Mouse (Mus musculus) hindbrain, postnatal 0 days (tissue): ENCODE results near the gene Zdhhc19. TPM values are rescaled to one million over a fixed set of nuclear protein-coding genes. Genes with fewer than 3 reads are reported as not detected.
A peak's percentile ranks its signal among the peaks of the same experiment; 100 is the strongest.

Experiments used
- ATAC-seq: fragments of 200-750 bp; cut with Nextera tagmentation; 2 replicates; pipeline ENCODE4 v1.8.0; 2017; ENCODE audit warnings: mild to moderate bottlenecking, moderate TSS enrichment, moderate library complexity
- DNase-seq: peaks from one replicate; pipeline ENCODE4 v3.0.0-alpha.2; 2015; ENCODE audit warnings: low spot score
- H3K27ac ChIP-seq: fragments of 300-500 bp; sonication (generic); 2 replicates; pipeline ENCODE4 v1.5.1; 2014; ENCODE audit warnings: mild to moderate bottlenecking
- H3K27me3 ChIP-seq: fragments of 300-500 bp; sonication (generic); 2 replicates; pipeline ENCODE4 v1.6.1; 2014; ENCODE audit warnings: low read length, mixed read lengths; ENCODE audit not compliant: insufficient read depth
- H3K36me3 ChIP-seq: fragments of 300-500 bp; sonication (generic); 2 replicates; pipeline ENCODE4 v1.6.1; 2014; ENCODE audit warnings: low read length, mixed read lengths; ENCODE audit not compliant: insufficient read depth
- H3K4me1 ChIP-seq: fragments of 300-500 bp; sonication (generic); 2 replicates; pipeline ENCODE4 v1.6.1; 2014; ENCODE audit warnings: antibody characterized with exemption, low read length, mixed read lengths; ENCODE audit not compliant: insufficient read depth
- H3K4me2 ChIP-seq: fragments of 300-500 bp; sonication (generic); 2 replicates; pipeline ENCODE4 v1.6.1; 2014; ENCODE audit warnings: low read depth, mild to moderate bottlenecking, low read length, moderate library complexity, mixed read lengths
- H3K4me3 ChIP-seq: fragments of 300-500 bp; sonication (generic); 2 replicates; pipeline ENCODE4 v1.5.1; 2014; ENCODE audit warnings: low read length
- H3K9ac ChIP-seq: fragments of 300-500 bp; sonication (generic); replicated peaks from 2 replicates; pipeline ENCODE4 v1.6.1; 2014; ENCODE audit warnings: mild to moderate bottlenecking, low read length, moderate library complexity, mixed read lengths
- H3K9me3 ChIP-seq: fragments of 300-500 bp; sonication (generic); 2 replicates; pipeline ENCODE4 v1.6.1; 2016; ENCODE audit warnings: low read length, mixed read lengths
- CTCF ChIP-seq: IDR thresholded peaks from 2 replicates; pipeline ENCODE4 v1.5.1; 2016; ENCODE audit warnings: antibody characterized with exemption, control low read depth, low read depth
- WGBS: fragments of 180-500 bp; shearing (Covaris S2); extraction: QIAGEN DNeasy Blood & Tissue Kit; methylation state at CpG from one replicate; pipeline ENCODE4 v1.1.7; 2014; 5-methylcytosine and 5-hydroxymethylcytosine counted together
- polyA plus RNA-seq: library from polyadenylated mRNA; unstranded; fragments of >200 nt; fragmentation: Nextera tagmentation; extraction: Ambion mirVana; gene quantifications from 2 replicates; pipeline ENCODE4 v1.2.1, GENCODE M21; 2015
- total RNA-seq: library from RNA; depleted of rRNA; stranded (reverse); fragments of >200 nt; gene quantifications from 2 replicates; pipeline ENCODE4 v1.2.3, GENCODE M21; 2014

Gene Zdhhc19
- total and polyA plus RNA-seq, 2 experiments from 2014 or later, result 0.33 TPM; not detected in 1

DNA sequence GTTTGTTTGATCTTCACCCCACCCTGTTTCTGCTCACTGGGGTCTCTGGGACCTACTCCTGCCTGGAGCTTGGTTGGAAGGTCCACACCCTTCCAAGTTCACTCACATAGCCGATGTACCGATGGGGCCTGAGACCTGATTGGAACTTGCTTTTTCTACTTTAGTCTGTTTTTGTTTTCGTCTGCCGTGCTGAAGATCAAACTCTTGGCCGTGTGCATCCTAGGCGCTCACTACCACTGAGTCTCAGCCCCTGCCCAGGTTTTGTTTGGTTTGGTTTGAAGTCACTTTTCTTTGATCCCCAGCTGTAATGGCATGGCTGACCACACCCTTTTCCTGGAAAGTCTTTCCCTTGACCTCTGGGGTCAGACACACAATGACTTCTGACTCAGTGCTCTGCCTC, 17.3 kb downstream of the Zdhhc19 start:
- no peaks in the 10 kb centered on the region for H3K27me3 ChIP-seq
- WGBS, result 93% methylated on average over 6 of the region's 6 CpGs
- ATAC-seq, result no peak
- DNase-seq, result no peak
- H3K9me3 ChIP-seq, result no peaks in the 10 kb centered on the region
- no peak for TF ChIP-seq CTCF
- no peaks in the 10 kb centered on the region for H3K36me3 ChIP-seq
- H3K27ac ChIP-seq, result peak overlapping the region; percentile 32; the same call in 1 of the 2 replicates
- H3K4me3 ChIP-seq, result no peak overlapping the region
- H3K4me2 ChIP-seq, result no peak overlapping the region
- H3K4me1 ChIP-seq, result peaks cover 14% of the 10 kb centered on the region
- H3K9ac ChIP-seq, result no peak overlapping the region

- Histone ChIP-seq H3K27me3 (no peaks in the 10 kb centered on the region), H3K4me1 (peaks cover 14% of the 10 kb centered on the region), H3K4me2 (no peak overlapping the region), H3K9me3 (no peaks in the 10 kb centered on the region), H3K27ac (no peak overlapping the region), H3K36me3 (no peaks in the 10 kb centered on the region), H3K4me3 (no peak overlapping the region), H3K9ac (no peak overlapping the region)
- 95% methylated on average over 6 of the region's 6 CpGs for whole genome bisulfite sequencing
- TF ChIP-seq CTCF, result no peak
- ATAC-seq (no peak), DNase-seq (no peak)
Observed at GRCm38 (mm10) chr16:32513948-32514347, 17.9 kb downstream of the Zdhhc19 start.

- 8% methylated on average over 21 of the region's 21 CpGs for WGBS
- Histone ChIP-seq H3K4me2 (peak overlapping the region; percentile 47), H3K27me3 (no peaks in the 10 kb centered on the region), H3K4me1 (peaks cover 7% of the 10 kb centered on the region; the same call in 1 of the 2 replicates), H3K9ac (peak overlapping the region; percentile 38), H3K9me3 (no peaks in the 10 kb centered on the region), H3K36me3 (no peaks in the 10 kb centered on the region), H3K4me3 (no peak overlapping the region; the same call in 1 of the 2 replicates), H3K27ac (peak overlapping the region; percentile 84)
- TF ChIP-seq CTCF, result no peak
- ATAC-seq, result peak; percentile 95
- DNase-seq, result peak; percentile 75
Observed at GRCm38 (mm10) chr16:32516006-32516962, 20.2 kb downstream of the Zdhhc19 start.

DNA sequence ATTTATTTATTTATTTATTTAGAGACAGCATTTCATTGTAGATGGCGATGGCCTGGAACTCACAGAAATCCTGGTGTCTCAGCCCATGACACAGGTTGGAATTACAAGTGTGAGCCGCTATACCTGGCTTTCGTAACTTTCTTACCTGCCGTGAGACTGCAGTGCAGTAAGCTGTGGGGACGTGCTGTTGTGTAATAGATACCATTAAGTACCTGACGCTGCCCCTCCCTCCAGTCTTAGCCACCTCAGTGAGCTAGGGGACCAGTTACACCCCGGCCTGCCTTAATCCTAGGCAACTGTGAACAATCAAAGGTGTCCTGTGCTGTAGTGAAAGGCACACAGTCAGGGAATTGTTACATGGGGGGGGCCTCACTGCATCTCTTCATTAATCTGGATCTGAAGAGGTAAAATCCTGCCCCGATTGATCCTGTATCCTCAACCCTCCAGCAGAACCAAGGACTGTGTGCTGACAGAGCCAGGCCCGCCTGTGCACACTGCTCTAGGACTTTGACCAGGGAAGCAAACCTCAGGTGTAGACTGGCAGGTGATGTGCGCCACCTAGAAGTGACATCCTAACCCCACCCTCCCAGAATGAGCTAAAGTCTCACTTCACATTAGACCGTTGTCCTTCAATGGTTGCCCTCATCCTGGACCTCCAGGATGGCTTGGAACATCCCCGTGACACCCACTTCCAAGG, 21.9 kb downstream of the Zdhhc19 start:
- Histone ChIP-seq H3K4me2 (no peak overlapping the region), H3K4me3 (no peak overlapping the region), H3K27ac (no peak overlapping the region), H3K36me3 (no peaks in the 10 kb centered on the region), H3K9ac (no peak overlapping the region), H3K4me1 (peaks cover 4% of the 10 kb centered on the region; the same call in 1 of the 2 replicates), H3K9me3 (no peaks in the 10 kb centered on the region), H3K27me3 (no peaks in the 10 kb centered on the region)
- ATAC-seq (no peak), DNase-seq (no peak)
- TF ChIP-seq CTCF, result no peak
- 95% methylated on average over 12 of the region's 12 CpGs for whole genome bisulfite sequencing

DNA sequence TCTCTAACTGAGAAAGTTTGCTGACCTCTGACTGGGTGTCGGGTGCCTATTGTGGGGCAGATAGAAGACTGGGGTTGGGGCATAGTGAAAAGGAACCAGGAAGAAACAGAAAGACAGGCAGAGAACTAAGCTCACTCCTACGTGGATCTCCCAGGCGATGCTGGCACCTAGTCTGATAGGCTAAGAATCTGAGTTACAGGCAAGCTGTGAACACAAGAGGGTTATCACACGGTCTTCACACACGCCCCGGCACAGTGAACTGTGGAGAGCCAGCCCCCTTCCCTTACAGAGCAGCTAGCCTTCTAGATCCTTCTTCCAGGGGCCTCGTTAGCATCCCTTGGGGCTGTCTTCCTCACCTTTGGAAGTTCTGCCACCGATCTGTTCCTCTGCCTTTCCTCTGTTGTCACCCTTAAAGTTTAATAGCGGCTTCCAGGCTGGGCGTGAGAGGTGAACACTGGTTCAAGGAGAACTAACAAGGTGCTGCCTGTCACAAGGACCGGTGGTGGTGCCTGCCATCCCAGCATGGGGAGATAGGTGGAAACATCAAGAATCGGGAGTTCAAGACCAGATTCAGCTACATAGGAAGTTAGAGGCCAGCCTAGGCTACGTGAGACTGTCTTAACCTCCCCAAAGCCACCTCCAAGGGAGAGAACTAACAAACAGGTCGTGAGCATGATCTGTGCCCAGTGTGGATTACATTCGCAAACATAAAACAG, 23.7 kb downstream of the Zdhhc19 start:
- 84% methylated on average over 15 of the region's 15 CpGs for WGBS
- Histone ChIP-seq H3K4me2 (no peak overlapping the region), H3K4me3 (no peak overlapping the region), H3K27ac (no peak overlapping the region), H3K27me3 (no peaks in the 10 kb centered on the region), H3K9ac (no peak overlapping the region), H3K9me3 (no peaks in the 10 kb centered on the region), H3K4me1 (peaks cover 12% of the 10 kb centered on the region), H3K36me3 (no peaks in the 10 kb centered on the region)
- no peak for DNase-seq
- ATAC-seq, result no peak
- no peak for TF ChIP-seq CTCF

DNA sequence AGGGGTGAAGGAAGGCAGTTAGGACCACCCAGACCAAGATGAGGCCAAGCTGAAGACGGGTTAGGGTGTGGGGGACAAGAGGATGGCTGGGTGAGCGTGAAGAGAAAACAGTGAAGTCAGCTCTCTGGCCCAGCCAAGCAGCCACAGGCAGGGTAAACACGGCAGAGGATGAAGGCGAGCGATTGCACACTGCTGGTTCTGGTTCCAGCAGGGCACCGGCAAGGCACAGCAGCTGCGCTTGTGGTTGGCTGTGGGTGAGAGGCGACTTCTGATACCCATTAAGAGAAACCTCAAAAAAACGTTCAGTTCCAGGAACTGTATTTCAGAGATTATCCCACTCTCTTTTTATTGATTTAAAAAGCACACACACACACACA, 24.3 kb downstream of the Zdhhc19 start:
- no peak for ATAC-seq
- no peak overlapping the region for H3K9ac ChIP-seq
- no peak overlapping the region for H3K27ac ChIP-seq
- H3K4me3 ChIP-seq, result no peak overlapping the region
- WGBS, result 55% methylated on average over 9 of the region's 9 CpGs
- no peak for DNase-seq
- TF ChIP-seq CTCF, result no peak
- no peaks in the 10 kb centered on the region for H3K27me3 ChIP-seq
- no peaks in the 10 kb centered on the region for H3K36me3 ChIP-seq
- no peak overlapping the region for H3K4me2 ChIP-seq
- H3K9me3 ChIP-seq, result no peaks in the 10 kb centered on the region
- peaks cover 12% of the 10 kb centered on the region for H3K4me1 ChIP-seq
